Mouse (Mus musculus) stomach, embryonic 15.5 days (tissue): Measurements from ENCODE around the gene Pgam2. TPM values are rescaled to one million over a fixed set of nuclear protein-coding genes. Genes with fewer than 3 reads are reported as not detected.

Experiments used
- polyA plus RNA-seq: library from polyadenylated mRNA; unstranded; fragments of >200 nt; fragmentation: Nextera tagmentation; extraction: Ambion mirVana; gene quantifications from 2 replicates; pipeline ENCODE4 v1.2.1, GENCODE M21; 2015

Pgam2 gene
- polyA plus RNA-seq, 1 experiment from 2014 or later: 3.4 TPM

Other genes with a start within 250 kb of the Pgam2 start
- gene Ankrd36, start 234.0 kb downstream of the Pgam2 start, polyA plus RNA-seq: 0.40 TPM in 1 of 2 replicates, not detected in the other
- 210 and 217 TPM in 2 replicates for gene Mrps24, start 88.1 kb downstream of the Pgam2 start, polyA plus RNA-seq
- gene Urgcp, start 41.4 kb downstream of the Pgam2 start, polyA plus RNA-seq: 22.8 and 23.3 TPM in 2 replicates
- 111 and 115 TPM in 2 replicates for gene Dbnl, start 15.2 kb downstream of the Pgam2 start, polyA plus RNA-seq
- gene Polm, start 34.3 kb upstream of the Pgam2 start, polyA plus RNA-seq: 9.6 and 11.1 TPM in 2 replicates
- gene Aebp1, start 58.2 kb upstream of the Pgam2 start, polyA plus RNA-seq: 38.9 and 40.1 TPM in 2 replicates
- gene Pold2, start 74.6 kb upstream of the Pgam2 start, polyA plus RNA-seq: 122 and 134 TPM in 2 replicates
- 25.2 and 30.7 TPM in 2 replicates for gene Myl7, start 95.0 kb upstream of the Pgam2 start, polyA plus RNA-seq
- 3.4 and 3.5 TPM in 2 replicates for gene Gck, start 146.3 kb upstream of the Pgam2 start, polyA plus RNA-seq
- gene Ykt6, start 152.0 kb upstream of the Pgam2 start, polyA plus RNA-seq: 48.7 and 54.8 TPM in 2 replicates